Mouse (Mus musculus): ENCODE measurements at regions not wholly inside any gene's neighbourhood (a gene's known extent, or its start where the extent isn't known, plus 50 kb on each side); places are given as distances from the start of the nearest gene placed in this dataset.

- Histone ChIP-seq H3K4me1 (ENCODE audit: control insufficient read depth, insufficient read depth) (no peaks in the 10 kb centered on the region), H3K27ac (ENCODE audit: low read depth) (no peak overlapping the region), H3K9me3 (replicated peaks; ENCODE audit: control insufficient read depth, low read length) (no peaks in the 10 kb centered on the region), H3K4me3 (ENCODE audit: low read depth, low read length) (no peak overlapping the region), H3K27me3 (ENCODE audit: control insufficient read depth, insufficient read depth, low read length) (no peaks in the 10 kb centered on the region), H3K36me3 (replicated peaks; ENCODE audit: control insufficient read depth, insufficient read depth, low read length) (no peaks in the 10 kb centered on the region), H3K4me2 (ENCODE audit: low read depth, low read length) (no peak overlapping the region), H3K9ac (replicated peaks; ENCODE audit: low read depth, low read length) (no peak overlapping the region)
- ATAC-seq (ENCODE audit: insufficient read depth, low read depth) (no peak), DNase-seq (ENCODE audit: low spot score) (peak; percentile 53)
- TF ChIP-seq CTCF (IDR thresholded peaks at IDR 0.05; ENCODE audit: low read depth) (peak; percentile 63), EP300 (IDR thresholded peaks at IDR 0.05; ENCODE audit: low read depth) (no peak)
- WGBS = 10% methylated on average over 3 of the region's 3 CpGs
Measured at GRCm38 (mm10) chr8:56682564-56682963, 131.7 kb downstream of the Fbxo8 start.

DNA sequence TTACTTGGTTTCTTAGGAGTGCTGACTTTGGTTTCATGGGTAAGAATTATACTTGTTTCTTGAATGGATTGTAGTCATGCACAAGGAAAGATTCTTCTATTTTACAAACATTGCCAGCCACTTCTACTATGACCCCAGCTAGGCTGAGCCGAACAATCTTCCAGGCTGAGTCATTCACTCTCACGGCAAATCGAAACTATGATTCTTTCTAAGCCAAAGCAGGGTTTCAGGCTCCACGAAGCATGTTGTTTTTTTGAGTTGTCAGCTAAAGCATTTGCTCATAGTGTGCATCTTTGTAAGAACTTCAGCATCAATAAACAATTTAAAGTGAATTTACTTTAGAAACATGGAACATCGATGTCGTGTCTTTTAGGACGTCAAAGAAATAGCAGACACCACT, 133.5 kb downstream of the Fbxo8 start:
- DNase-seq (ENCODE audit: low spot score) (peak; percentile 22), ATAC-seq (ENCODE audit: insufficient read depth, low read depth) (no peak)
- Histone ChIP-seq H3K4me2 (ENCODE audit: low read depth, low read length) (no peak overlapping the region), H3K27me3 (ENCODE audit: control insufficient read depth, insufficient read depth, low read length) (no peaks in the 10 kb centered on the region), H3K27ac (ENCODE audit: low read depth) (no peak overlapping the region), H3K9ac (replicated peaks; ENCODE audit: low read depth, low read length) (no peak overlapping the region), H3K36me3 (replicated peaks; ENCODE audit: control insufficient read depth, insufficient read depth, low read length) (no peaks in the 10 kb centered on the region), H3K4me1 (ENCODE audit: control insufficient read depth, insufficient read depth) (no peaks in the 10 kb centered on the region), H3K9me3 (replicated peaks; ENCODE audit: control insufficient read depth, low read length) (no peaks in the 10 kb centered on the region), H3K4me3 (ENCODE audit: low read depth, low read length) (no peak overlapping the region)
- 61% methylated on average over 7 of the region's 7 CpGs for WGBS
- TF ChIP-seq CTCF (IDR thresholded peaks at IDR 0.05; ENCODE audit: low read depth) (no peak), EP300 (IDR thresholded peaks at IDR 0.05; ENCODE audit: low read depth) (no peak)

DNA sequence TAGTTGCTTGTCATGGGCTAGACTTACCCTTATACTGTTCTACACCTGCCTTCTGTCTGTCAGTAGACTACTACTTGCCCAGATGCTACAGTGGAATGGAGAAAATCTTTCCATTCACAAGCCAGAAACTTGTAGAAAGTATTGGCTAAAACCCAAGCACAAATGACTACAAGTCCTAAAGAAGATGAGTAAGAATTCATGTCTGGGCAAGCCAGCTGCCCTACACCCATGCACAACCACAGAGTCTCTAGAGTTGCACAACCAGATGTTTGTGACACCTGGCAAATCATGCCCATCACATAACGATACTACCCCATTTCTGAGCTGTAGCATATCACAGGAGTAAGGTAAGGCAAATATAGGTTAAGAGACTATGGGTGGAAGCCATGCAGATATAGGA, 144.5 kb downstream of the Fbxo8 start:
- Histone ChIP-seq H3K9me3 (replicated peaks; ENCODE audit: control insufficient read depth, low read length) (no peaks in the 10 kb centered on the region), H3K4me3 (ENCODE audit: low read depth, low read length) (no peak overlapping the region), H3K36me3 (replicated peaks; ENCODE audit: control insufficient read depth, insufficient read depth, low read length) (no peaks in the 10 kb centered on the region), H3K27me3 (ENCODE audit: control insufficient read depth, insufficient read depth, low read length) (no peaks in the 10 kb centered on the region), H3K4me2 (ENCODE audit: low read depth, low read length) (no peak overlapping the region), H3K9ac (replicated peaks; ENCODE audit: low read depth, low read length) (no peak overlapping the region), H3K4me1 (ENCODE audit: control insufficient read depth, insufficient read depth) (no peaks in the 10 kb centered on the region), H3K27ac (ENCODE audit: low read depth) (no peak overlapping the region)
- DNase-seq (ENCODE audit: low spot score) = no peak
- WGBS = 84% methylated on average over 1 of the region's 1 CpGs
- ATAC-seq (ENCODE audit: insufficient read depth, low read depth) = no peak
- TF ChIP-seq CTCF (IDR thresholded peaks at IDR 0.05; ENCODE audit: low read depth) (no peak), EP300 (IDR thresholded peaks at IDR 0.05; ENCODE audit: low read depth) (no peak)

GRCm38 (mm10) chr8:56700580-56701145, 149.8 kb downstream of the Fbxo8 start:
- Histone ChIP-seq H3K36me3 (replicated peaks; ENCODE audit: control insufficient read depth, insufficient read depth, low read length) (no peaks in the 10 kb centered on the region), H3K4me2 (ENCODE audit: low read depth, low read length) (no peak overlapping the region), H3K4me3 (ENCODE audit: low read depth, low read length) (no peak overlapping the region), H3K9me3 (replicated peaks; ENCODE audit: control insufficient read depth, low read length) (no peaks in the 10 kb centered on the region), H3K27ac (ENCODE audit: low read depth) (no peak overlapping the region), H3K9ac (replicated peaks; ENCODE audit: low read depth, low read length) (no peak overlapping the region), H3K27me3 (ENCODE audit: control insufficient read depth, insufficient read depth, low read length) (no peaks in the 10 kb centered on the region), H3K4me1 (ENCODE audit: control insufficient read depth, insufficient read depth) (no peaks in the 10 kb centered on the region)
- no peak for TF ChIP-seq CTCF (IDR thresholded peaks at IDR 0.05; ENCODE audit: low read depth)
- no peak for TF ChIP-seq EP300 (IDR thresholded peaks at IDR 0.05; ENCODE audit: low read depth)
- WGBS = 52% methylated on average over 2 of the region's 2 CpGs
- ATAC-seq (ENCODE audit: insufficient read depth, low read depth) (no peak), DNase-seq (ENCODE audit: low spot score) (no peak)

DNA sequence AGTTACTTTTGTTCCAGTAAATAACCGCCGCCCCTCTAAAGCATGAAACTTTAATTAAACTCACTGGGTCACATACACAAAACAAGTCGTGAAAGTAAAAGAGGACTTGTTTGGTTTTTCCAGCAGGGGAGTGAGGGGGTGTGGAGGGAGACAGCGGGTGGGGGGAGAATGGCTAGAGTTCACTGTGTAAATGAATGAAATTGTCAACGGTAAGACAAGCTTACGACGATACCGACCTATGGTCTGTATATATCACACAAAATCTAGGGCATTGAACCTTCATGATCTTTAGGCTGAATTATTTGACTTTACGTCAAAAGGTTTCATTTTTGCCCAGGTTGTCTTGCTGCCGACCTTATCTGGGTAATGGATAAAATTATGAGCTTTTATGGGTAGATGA, 155.5 kb downstream of the Fbxo8 start:
- Histone ChIP-seq H3K36me3 (replicated peaks; ENCODE audit: control insufficient read depth, insufficient read depth, low read length) (no peaks in the 10 kb centered on the region), H3K9me3 (replicated peaks; ENCODE audit: control insufficient read depth, low read length) (no peaks in the 10 kb centered on the region), H3K9ac (replicated peaks; ENCODE audit: low read depth, low read length) (no peak overlapping the region), H3K4me1 (ENCODE audit: control insufficient read depth, insufficient read depth) (no peaks in the 10 kb centered on the region), H3K4me2 (ENCODE audit: low read depth, low read length) (no peak overlapping the region), H3K27ac (ENCODE audit: low read depth) (no peak overlapping the region), H3K4me3 (ENCODE audit: low read depth, low read length) (no peak overlapping the region), H3K27me3 (ENCODE audit: control insufficient read depth, insufficient read depth, low read length) (no peaks in the 10 kb centered on the region)
- DNase-seq (ENCODE audit: low spot score) (no peak), ATAC-seq (ENCODE audit: insufficient read depth, low read depth) (no peak)
- TF ChIP-seq CTCF (IDR thresholded peaks at IDR 0.05; ENCODE audit: low read depth) (no peak), EP300 (IDR thresholded peaks at IDR 0.05; ENCODE audit: low read depth) (no peak)
- 69% methylated on average over 10 of the region's 10 CpGs for WGBS

All from heart, postnatal 0 days (tissue).